Mouse (Mus musculus): ENCODE data around the gene Acrv1. TPM values are rescaled to one million over a fixed set of nuclear protein-coding genes. Genes with fewer than 3 reads are reported as not detected.

The Acrv1 gene
- polyA plus RNA-seq (2017; shearing (Covaris generic)) = not detected

GRCm38 (mm10) chr9:36692920-36693319 lies at the start of gene Acrv1:
Gene Acrv1, plus strand, starts transcription at chr9:36693220.

GRCm38 (mm10) chr9:36643276-36643675 lies 49.7 kb upstream of the Acrv1 start, which contains the start of gene A630095E13Rik:
Gene A630095E13Rik, minus strand, starts transcription at chr9:36643376.

GRCm38 (mm10) chr9:36727034-36727755 lies 34.2 kb downstream of the Acrv1 start, which contains the start of gene Chek1:
Gene Chek1, minus strand, starts transcription at chr9:36727065.

Other genes starting within 250 kb of the Acrv1 start
- not detected for gene Gm9513, start 217.6 kb upstream of the Acrv1 start, polyA plus RNA-seq (2017; shearing (Covaris generic))
- gene Gm5615, start 151.3 kb upstream of the Acrv1 start, polyA plus RNA-seq (2017; shearing (Covaris generic)) = not detected
- not detected for gene Gm17689, start 110.6 kb upstream of the Acrv1 start, polyA plus RNA-seq (2017; shearing (Covaris generic))
- gene A630095E13Rik, start 49.8 kb upstream of the Acrv1 start, polyA plus RNA-seq (2017; shearing (Covaris generic)) = not detected
- 2.1 TPM for gene Chek1, start 33.8 kb downstream of the Acrv1 start, polyA plus RNA-seq (2017; shearing (Covaris generic))
- gene Stt3a, start 74.5 kb downstream of the Acrv1 start, polyA plus RNA-seq (2017; shearing (Covaris generic)) = 155 TPM
- 39.0 TPM for gene Ei24, start 104.2 kb downstream of the Acrv1 start, polyA plus RNA-seq (2017; shearing (Covaris generic))
- gene Fez1, start 128.6 kb downstream of the Acrv1 start, polyA plus RNA-seq (2017; shearing (Covaris generic)) = not detected